Mouse (Mus musculus): ENCODE data around the gene Olfr1393. TPM values are rescaled to one million over a fixed set of nuclear protein-coding genes. Genes with fewer than 3 reads are reported as not detected.
A peak's percentile ranks its signal among the peaks of the same experiment; 100 is the strongest.

Gene Olfr1393
- polyA plus RNA-seq, 1 experiment, result not detected

DNA sequence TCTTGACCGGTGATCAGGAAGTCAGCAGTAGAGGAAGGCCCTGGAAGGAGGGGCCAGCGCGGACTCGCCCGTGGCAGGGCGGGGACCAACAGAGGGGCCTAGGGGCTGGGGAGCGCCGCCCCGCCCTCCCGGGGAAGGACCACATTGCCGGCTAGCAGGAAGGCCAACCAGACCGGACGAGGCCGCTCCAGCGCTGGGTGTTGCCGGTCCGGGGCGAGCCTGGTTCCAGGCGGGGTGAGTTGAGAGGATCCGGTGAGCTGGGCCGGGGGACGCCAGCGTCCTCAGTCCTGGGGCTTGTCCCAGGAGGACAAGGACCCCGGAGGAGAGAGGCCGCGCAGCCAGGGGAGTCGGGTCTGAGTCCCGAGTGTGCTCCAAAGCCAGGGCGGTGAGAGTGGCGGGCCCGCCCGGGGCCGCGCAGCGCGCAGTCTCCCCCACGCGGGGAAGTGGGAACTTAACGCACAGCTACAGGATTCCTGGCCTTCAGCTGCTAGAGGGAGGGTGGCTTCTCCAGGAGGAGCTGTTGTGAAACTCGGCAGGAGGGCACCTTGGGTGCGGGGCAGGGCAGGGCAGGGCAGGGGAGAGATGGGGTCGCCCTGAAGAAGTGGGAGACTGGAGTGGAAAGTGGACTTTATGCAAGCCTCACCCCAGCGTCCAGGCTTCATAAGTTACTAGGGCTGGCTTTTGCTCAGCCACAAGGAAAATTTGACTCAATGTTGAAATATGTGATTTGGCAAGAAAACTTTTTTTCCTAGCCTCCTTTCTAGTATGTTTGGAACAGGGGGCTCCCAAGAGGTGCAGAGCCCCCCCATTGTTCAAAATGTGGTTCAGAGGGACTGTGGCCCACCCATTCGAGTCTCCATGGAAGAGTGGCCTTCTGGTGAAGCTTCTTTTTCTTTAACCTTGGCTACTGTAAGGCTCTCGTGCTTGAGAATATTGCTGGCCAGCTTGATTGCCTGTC, 27.4 kb upstream of the Olfr1393 start:
- H3K27me3 ChIP-seq (ENCODE audit: control insufficient read depth, insufficient read depth, insufficient read length), result no peaks in the 10 kb centered on the region
- H3K36me3 ChIP-seq (ENCODE audit: control insufficient read depth, insufficient read depth), result no peaks in the 10 kb centered on the region
- peak overlapping the region; percentile 29 for H3ac ChIP-seq (ENCODE audit: control insufficient read depth, insufficient read length)
- H3K4me3 ChIP-seq, result peak overlapping the region; percentile 55
- H3K4me2 ChIP-seq (ENCODE audit: low read depth), result peak overlapping the region; percentile 83
- no peak for TF ChIP-seq SRF (IDR thresholded peaks at IDR 0.05; ENCODE audit: control insufficient read depth, insufficient read length, low read depth)
- no peak for TF ChIP-seq USF1 (IDR thresholded peaks at IDR 0.05; ENCODE audit: low read depth)
- peak in 1 of 3 experiments; percentile 6 for TF ChIP-seq MYOD1 (IDR thresholded peaks at IDR 0.05; ENCODE audit: control insufficient read depth in 1 of 3, insufficient read length in 2 of 3, low read depth in 2 of 3)
- TF ChIP-seq POLR2AphosphoS2 (IDR thresholded peaks at IDR 0.05; ENCODE audit: insufficient read length, low read depth), result peak; percentile 95
- TF ChIP-seq CEBPB (IDR thresholded peaks at IDR 0.05; ENCODE audit: insufficient read depth, poor library complexity, severe bottlenecking), result no peak
- peak; percentile 4 for TF ChIP-seq REST (IDR thresholded peaks at IDR 0.05; ENCODE audit: insufficient read depth, insufficient read length)
- TF ChIP-seq MYOG (IDR thresholded peaks at IDR 0.05; ENCODE audit: control insufficient read depth in 1 of 3, insufficient read depth in 1 of 3, insufficient read length in 2 of 3, low read depth in 2 of 3), result no peak
- peak; percentile 96 for TF ChIP-seq POLR2A (IDR thresholded peaks at IDR 0.05; ENCODE audit: insufficient read length, low read depth)
- peaks cover 27% of the 10 kb centered on the region for H3K79me2 ChIP-seq (ENCODE audit: control insufficient read depth, insufficient read depth)

DNA sequence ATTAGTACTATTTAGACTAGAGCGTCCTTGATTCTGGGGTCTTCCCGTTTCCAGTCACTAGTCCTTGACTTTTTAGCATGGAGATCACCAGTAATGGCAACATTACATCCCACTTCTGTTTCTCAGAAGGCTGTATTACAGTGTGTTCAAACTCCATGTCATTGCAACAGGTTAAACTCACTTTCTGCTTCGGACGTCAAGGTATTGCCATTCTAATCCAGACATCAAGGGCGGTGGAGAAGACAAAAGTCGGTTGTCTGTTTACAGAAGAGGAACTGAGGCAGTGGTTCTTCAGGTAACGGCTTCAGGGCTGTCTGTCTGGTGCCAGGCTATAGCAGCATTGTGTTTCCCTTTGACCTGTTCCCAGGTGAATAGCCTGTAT, 26.7 kb upstream of the Olfr1393 start:
- H3K27me3 ChIP-seq (ENCODE audit: control insufficient read depth, insufficient read depth, insufficient read length), result no peaks in the 10 kb centered on the region
- H3ac ChIP-seq (ENCODE audit: control insufficient read depth, insufficient read length), result no peak overlapping the region
- peak overlapping the region; percentile 83 for H3K4me2 ChIP-seq (ENCODE audit: low read depth)
- no peak for TF ChIP-seq SRF (IDR thresholded peaks at IDR 0.05; ENCODE audit: control insufficient read depth, insufficient read length, low read depth)
- TF ChIP-seq CEBPB (IDR thresholded peaks at IDR 0.05; ENCODE audit: insufficient read depth, poor library complexity, severe bottlenecking), result no peak
- no peak for TF ChIP-seq POLR2A (IDR thresholded peaks at IDR 0.05; ENCODE audit: insufficient read length, low read depth)
- TF ChIP-seq REST (IDR thresholded peaks at IDR 0.05; ENCODE audit: insufficient read depth, insufficient read length), result no peak
- no peak for TF ChIP-seq USF1 (IDR thresholded peaks at IDR 0.05; ENCODE audit: low read depth)
- TF ChIP-seq E2F4 (IDR thresholded peaks at IDR 0.05; ENCODE audit: insufficient read depth), result no peak
- TF ChIP-seq MYOG (IDR thresholded peaks at IDR 0.05; ENCODE audit: control insufficient read depth in 1 of 3, insufficient read depth in 1 of 3, insufficient read length in 2 of 3, low read depth in 2 of 3), result no peak
- no peak for TF ChIP-seq TCF3 (IDR thresholded peaks at IDR 0.05; ENCODE audit: insufficient read length, low read depth)
- no peak for TF ChIP-seq POLR2AphosphoS2 (IDR thresholded peaks at IDR 0.05; ENCODE audit: insufficient read length, low read depth)
- no peak for TF ChIP-seq MAX (IDR thresholded peaks at IDR 0.05; ENCODE audit: low read depth)
- no peak for TF ChIP-seq MYOD1 (IDR thresholded peaks at IDR 0.05; ENCODE audit: control insufficient read depth in 1 of 3, insufficient read length in 2 of 3, low read depth in 2 of 3)
- no peak for TF ChIP-seq TCF12 (IDR thresholded peaks at IDR 0.05; ENCODE audit: insufficient read depth, poor library complexity, severe bottlenecking)
- peaks cover 27% of the 10 kb centered on the region for H3K79me2 ChIP-seq (ENCODE audit: control insufficient read depth, insufficient read depth)
- H3K4me3 ChIP-seq, result peak overlapping the region; percentile 55
- H3K36me3 ChIP-seq (ENCODE audit: control insufficient read depth, insufficient read depth), result no peaks in the 10 kb centered on the region

- H3K4me3 ChIP-seq, result no peak overlapping the region
- peaks cover 27% of the 10 kb centered on the region for H3K79me2 ChIP-seq (ENCODE audit: control insufficient read depth, insufficient read depth)
- peak overlapping the region; percentile 83 for H3K4me2 ChIP-seq (ENCODE audit: low read depth)
- no peak overlapping the region for H3ac ChIP-seq (ENCODE audit: control insufficient read depth, insufficient read length)
- no peaks in the 10 kb centered on the region for H3K36me3 ChIP-seq (ENCODE audit: control insufficient read depth, insufficient read depth)
- TF ChIP-seq MAX (IDR thresholded peaks at IDR 0.05; ENCODE audit: low read depth) (no peak), TCF12 (IDR thresholded peaks at IDR 0.05; ENCODE audit: insufficient read depth, poor library complexity, severe bottlenecking) (no peak), MYOD1 (IDR thresholded peaks at IDR 0.05; ENCODE audit: control insufficient read depth in 1 of 3, insufficient read length in 2 of 3, low read depth in 2 of 3) (no peak), CEBPB (IDR thresholded peaks at IDR 0.05; ENCODE audit: insufficient read depth, poor library complexity, severe bottlenecking) (no peak), POLR2AphosphoS2 (IDR thresholded peaks at IDR 0.05; ENCODE audit: insufficient read length, low read depth) (no peak), USF1 (IDR thresholded peaks at IDR 0.05; ENCODE audit: low read depth) (no peak), TCF3 (IDR thresholded peaks at IDR 0.05; ENCODE audit: insufficient read length, low read depth) (no peak), E2F4 (IDR thresholded peaks at IDR 0.05; ENCODE audit: insufficient read depth) (no peak)
- no peaks in the 10 kb centered on the region for H3K27me3 ChIP-seq (ENCODE audit: control insufficient read depth, insufficient read depth, insufficient read length)
Observed at GRCm38 (mm10) chr11:49252048-49252447, 26.1 kb upstream of the Olfr1393 start.

DNA sequence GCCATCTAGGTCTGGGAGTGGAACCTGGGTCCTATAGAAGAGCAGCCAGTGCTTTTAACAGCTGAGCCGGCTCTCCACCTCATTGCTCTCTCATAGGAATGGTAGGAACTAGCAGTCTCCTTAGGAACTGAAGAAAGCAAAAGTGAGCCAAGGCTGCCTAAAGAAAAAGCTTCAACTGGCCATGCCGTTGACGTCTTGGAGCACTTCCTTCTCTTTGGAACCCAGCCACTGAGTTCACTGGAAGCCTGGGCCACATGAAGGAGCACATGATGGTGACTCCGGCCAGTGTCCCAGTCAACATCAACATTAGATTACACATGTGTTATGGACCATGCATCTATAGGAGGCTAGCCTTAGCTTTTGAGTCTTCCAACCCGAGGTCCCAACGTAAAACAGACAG, 25.1 kb upstream of the Olfr1393 start:
- Histone ChIP-seq H3K4me3 (no peak overlapping the region), H3ac (ENCODE audit: control insufficient read depth, insufficient read length) (no peak overlapping the region), H3K36me3 (ENCODE audit: control insufficient read depth, insufficient read depth) (peaks cover 3% of the 10 kb centered on the region), H3K79me2 (ENCODE audit: control insufficient read depth, insufficient read depth) (peaks cover 27% of the 10 kb centered on the region), H3K4me2 (ENCODE audit: low read depth) (no peak overlapping the region), H3K27me3 (ENCODE audit: control insufficient read depth, insufficient read depth, insufficient read length) (no peaks in the 10 kb centered on the region)
- TF ChIP-seq MAX (IDR thresholded peaks at IDR 0.05; ENCODE audit: low read depth) (no peak), REST (IDR thresholded peaks at IDR 0.05; ENCODE audit: insufficient read depth, insufficient read length) (no peak), MYOD1 (IDR thresholded peaks at IDR 0.05; ENCODE audit: control insufficient read depth in 1 of 3, insufficient read length in 2 of 3, low read depth in 2 of 3) (no peak)

DNA sequence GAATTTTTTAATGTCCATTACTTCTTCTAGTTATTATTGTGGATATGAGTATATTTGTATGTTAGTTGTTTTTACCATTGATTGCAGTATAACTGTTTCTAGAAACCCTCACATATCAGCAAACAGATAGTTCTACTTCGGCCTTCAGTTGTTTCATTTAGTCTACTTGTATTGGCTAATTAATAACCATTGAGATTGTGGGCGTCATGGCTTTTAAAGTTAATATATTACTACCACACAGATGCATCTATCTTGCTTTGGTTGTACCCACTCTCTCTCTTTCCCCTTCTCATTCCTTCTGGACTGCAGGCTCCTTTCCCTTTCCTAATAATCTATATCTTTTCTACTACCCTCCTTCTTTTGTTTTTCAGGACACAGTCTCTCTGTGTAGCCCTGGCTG, 18.8 kb upstream of the Olfr1393 start:
- Histone ChIP-seq H3K27me3 (ENCODE audit: control insufficient read depth, insufficient read depth, insufficient read length) (no peaks in the 10 kb centered on the region), H3K4me2 (ENCODE audit: low read depth) (no peak overlapping the region), H3ac (ENCODE audit: control insufficient read depth, insufficient read length) (no peak overlapping the region), H3K36me3 (ENCODE audit: control insufficient read depth, insufficient read depth) (peaks cover 19% of the 10 kb centered on the region), H3K4me3 (no peak overlapping the region), H3K79me2 (ENCODE audit: control insufficient read depth, insufficient read depth) (peaks cover 9% of the 10 kb centered on the region)
- TF ChIP-seq TCF12 (IDR thresholded peaks at IDR 0.05; ENCODE audit: insufficient read depth, poor library complexity, severe bottlenecking), result no peak
- no peak for TF ChIP-seq CEBPB (IDR thresholded peaks at IDR 0.05; ENCODE audit: insufficient read depth, poor library complexity, severe bottlenecking)
- TF ChIP-seq POLR2A (IDR thresholded peaks at IDR 0.05; ENCODE audit: insufficient read length, low read depth), result no peak
- no peak for TF ChIP-seq TCF3 (IDR thresholded peaks at IDR 0.05; ENCODE audit: insufficient read length, low read depth)
- no peak for TF ChIP-seq POLR2AphosphoS2 (IDR thresholded peaks at IDR 0.05; ENCODE audit: insufficient read length, low read depth)
- TF ChIP-seq MAX (IDR thresholded peaks at IDR 0.05; ENCODE audit: low read depth), result no peak
- no peak for TF ChIP-seq USF1 (IDR thresholded peaks at IDR 0.05; ENCODE audit: low read depth)
- TF ChIP-seq REST (IDR thresholded peaks at IDR 0.05; ENCODE audit: insufficient read depth, insufficient read length), result no peak
- no peak for TF ChIP-seq MYOD1 (IDR thresholded peaks at IDR 0.05; ENCODE audit: control insufficient read depth in 1 of 3, insufficient read length in 2 of 3, low read depth in 2 of 3)
- TF ChIP-seq MYOG (IDR thresholded peaks at IDR 0.05; ENCODE audit: control insufficient read depth in 1 of 3, insufficient read depth in 1 of 3, insufficient read length in 2 of 3, low read depth in 2 of 3), result no peak
- TF ChIP-seq E2F4 (IDR thresholded peaks at IDR 0.05; ENCODE audit: insufficient read depth), result no peak

Data from myocyte (in vitro differentiated cells).